Mouse (Mus musculus) intestine, postnatal 0 days (tissue): ENCODE data around the gene Homer2. TPM values are rescaled to one million over a fixed set of nuclear protein-coding genes. Genes with fewer than 3 reads are reported as not detected.

Source experiments
- ATAC-seq: fragments of 200-750 bp; cut with Nextera tagmentation; 2 replicates; pipeline ENCODE4 v1.8.0; 2017; ENCODE audit warnings: mild to moderate bottlenecking, moderate TSS enrichment, moderate library complexity
- H3K27ac ChIP-seq: fragments of 300-500 bp; sonication (generic); 2 replicates; pipeline ENCODE4 v1.5.1; 2014; ENCODE audit warnings: mild to moderate bottlenecking, low read depth, low read length, moderate library complexity
- H3K27me3 ChIP-seq: fragments of 300-500 bp; sonication (generic); replicated peaks from 2 replicates; pipeline ENCODE4 v1.6.1; 2014; ENCODE audit warnings: low read length, mixed read lengths; ENCODE audit not compliant: control insufficient read depth, insufficient read depth
- H3K36me3 ChIP-seq: fragments of 300-500 bp; sonication (generic); 2 replicates; pipeline ENCODE4 v1.6.1; 2014; ENCODE audit warnings: mild to moderate bottlenecking, moderate library complexity; ENCODE audit not compliant: control insufficient read depth, insufficient read depth
- H3K4me1 ChIP-seq: fragments of 300-500 bp; sonication (generic); replicated peaks from 2 replicates; pipeline ENCODE4 v1.6.1; 2014; ENCODE audit warnings: antibody characterized with exemption, low read length, mixed read lengths; ENCODE audit not compliant: control insufficient read depth, insufficient read depth
- H3K4me2 ChIP-seq: fragments of 300-500 bp; sonication (generic); replicated peaks from 2 replicates; pipeline ENCODE4 v1.6.1; 2014; ENCODE audit warnings: low read depth, mild to moderate bottlenecking, moderate library complexity
- H3K4me3 ChIP-seq: fragments of 300-500 bp; sonication (generic); 2 replicates; pipeline ENCODE4 v1.5.1; 2014; ENCODE audit warnings: low read depth, low read length
- H3K9ac ChIP-seq: fragments of 300-500 bp; sonication (generic); 2 replicates; pipeline ENCODE4 v1.6.1; 2014; ENCODE audit warnings: mild to moderate bottlenecking, low read depth, low read length
- H3K9me3 ChIP-seq: fragments of 300-500 bp; sonication (generic); 2 replicates; pipeline ENCODE4 v1.6.1; 2016; ENCODE audit warnings: mixed run types; ENCODE audit not compliant: control insufficient read depth
- CTCF ChIP-seq: sonication (generic); IDR thresholded peaks from 2 replicates; pipeline ENCODE4 v1.5.1; 2016; ENCODE audit warnings: low read depth, mild to moderate bottlenecking, control low read depth, antibody characterized with exemption, moderate library complexity
- WGBS: fragments of 180-500 bp; shearing (Covaris S2); extraction: QIAGEN DNeasy Blood & Tissue Kit; methylation state at CpG from one replicate; pipeline ENCODE4 v1.1.7; 2014; 5-methylcytosine and 5-hydroxymethylcytosine counted together
- polyA plus RNA-seq: library from polyadenylated mRNA; unstranded; fragments of >200 nt; fragmentation: Nextera tagmentation; extraction: Ambion mirVana; gene quantifications from 2 replicates; pipeline ENCODE4 v1.2.1, GENCODE M21; 2015

Homer2 gene
- polyA plus RNA-seq, 1 experiment from 2014 or later, result 22.2 TPM

DNA sequence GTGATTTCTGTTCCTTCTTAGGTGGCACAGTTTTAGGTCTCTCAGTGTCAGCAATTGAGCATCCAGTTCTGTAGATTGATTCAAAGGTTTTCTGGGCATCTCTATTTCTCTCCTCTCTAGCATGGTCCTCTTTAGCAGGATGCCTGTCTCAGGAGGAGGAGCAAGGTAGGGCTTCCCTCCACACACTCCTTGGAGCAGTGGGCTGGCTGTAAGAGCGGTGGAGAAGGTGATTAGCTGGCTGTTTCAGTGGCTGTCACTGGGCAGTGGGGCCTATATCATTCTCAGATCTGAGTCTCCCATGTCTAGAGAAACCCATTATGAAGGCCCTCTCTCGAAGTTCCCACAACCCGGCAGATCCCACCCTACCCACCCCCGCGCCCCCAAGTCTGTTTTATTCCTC lies 139.9 kb downstream of the Homer2 start:
- Histone ChIP-seq H3K27ac (no peak overlapping the region), H3K9ac (no peak overlapping the region), H3K4me1 (no peaks in the 10 kb centered on the region), H3K27me3 (no peaks in the 10 kb centered on the region), H3K4me2 (no peak overlapping the region), H3K9me3 (no peaks in the 10 kb centered on the region), H3K36me3 (no peaks in the 10 kb centered on the region), H3K4me3 (no peak overlapping the region)
- TF ChIP-seq CTCF, result no peak
- no peak for ATAC-seq
- whole genome bisulfite sequencing, result 86% methylated on average over 5 of the region's 5 CpGs

DNA sequence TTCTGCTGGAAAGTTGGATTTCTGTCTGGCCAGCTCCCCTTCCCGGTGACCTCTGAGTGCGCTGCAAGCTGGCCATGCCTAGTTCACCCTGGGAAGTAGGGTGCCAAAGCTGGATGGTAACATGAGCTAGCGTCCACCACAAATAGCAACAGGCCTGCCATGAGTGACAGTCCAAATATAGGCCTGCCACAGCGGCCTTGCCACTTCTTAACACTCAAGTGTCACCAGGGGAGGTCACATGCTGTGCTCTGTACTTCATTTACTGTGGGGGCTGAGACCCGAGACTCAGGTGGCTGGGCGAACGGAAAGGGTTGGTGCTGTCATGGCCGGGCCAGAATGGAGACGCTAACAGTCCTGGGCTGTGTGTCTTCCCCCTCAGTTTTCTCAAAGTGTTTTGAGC lies 140.4 kb downstream of the Homer2 start, which contains the start of gene Fsd2:
Gene Fsd2, minus strand, starts transcription at position 53 of the 400 bp plus-strand sequence.
- 82% methylated on average over 9 of the region's 9 CpGs for WGBS
- H3K4me1 ChIP-seq, result no peaks in the 10 kb centered on the region
- no peak for TF ChIP-seq CTCF
- no peak for ATAC-seq
- H3K27me3 ChIP-seq, result no peaks in the 10 kb centered on the region
- no peaks in the 10 kb centered on the region for H3K36me3 ChIP-seq
- H3K9me3 ChIP-seq, result no peaks in the 10 kb centered on the region
- no peak within 1 kb of the TSS for H3K27ac ChIP-seq
- no peak within 1 kb of the TSS for H3K9ac ChIP-seq
- H3K4me3 ChIP-seq, result no peak within 1 kb of the TSS
- H3K4me2 ChIP-seq, result no peak within 1 kb of the TSS

DNA sequence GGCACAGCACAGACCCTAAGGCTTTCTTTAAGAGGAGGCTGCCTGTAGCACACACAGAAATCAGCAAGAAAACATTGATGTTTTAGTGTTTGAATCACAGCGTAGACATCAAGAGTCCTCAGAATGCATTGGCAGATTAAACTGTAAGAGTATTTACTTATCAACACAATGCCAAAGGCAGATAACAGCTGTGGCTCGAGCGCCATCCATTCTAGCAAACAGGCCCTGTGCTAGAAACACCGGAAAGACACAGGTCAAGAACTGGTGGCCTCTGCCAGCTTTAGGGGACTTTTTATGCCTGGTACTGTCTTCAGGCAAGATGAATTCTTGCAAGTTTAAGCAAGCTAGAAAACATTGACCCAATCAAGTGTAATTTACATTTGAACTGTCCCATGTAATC lies 141.0 kb downstream of the Homer2 start:
- no peak overlapping the region for H3K4me2 ChIP-seq
- no peaks in the 10 kb centered on the region for H3K27me3 ChIP-seq
- H3K4me1 ChIP-seq, result no peaks in the 10 kb centered on the region
- WGBS, result 78% methylated on average over 4 of the region's 4 CpGs
- ATAC-seq, result no peak
- H3K9me3 ChIP-seq, result no peaks in the 10 kb centered on the region
- no peak overlapping the region for H3K4me3 ChIP-seq
- H3K9ac ChIP-seq, result no peak overlapping the region
- no peak overlapping the region for H3K27ac ChIP-seq
- no peaks in the 10 kb centered on the region for H3K36me3 ChIP-seq
- TF ChIP-seq CTCF, result no peak

DNA sequence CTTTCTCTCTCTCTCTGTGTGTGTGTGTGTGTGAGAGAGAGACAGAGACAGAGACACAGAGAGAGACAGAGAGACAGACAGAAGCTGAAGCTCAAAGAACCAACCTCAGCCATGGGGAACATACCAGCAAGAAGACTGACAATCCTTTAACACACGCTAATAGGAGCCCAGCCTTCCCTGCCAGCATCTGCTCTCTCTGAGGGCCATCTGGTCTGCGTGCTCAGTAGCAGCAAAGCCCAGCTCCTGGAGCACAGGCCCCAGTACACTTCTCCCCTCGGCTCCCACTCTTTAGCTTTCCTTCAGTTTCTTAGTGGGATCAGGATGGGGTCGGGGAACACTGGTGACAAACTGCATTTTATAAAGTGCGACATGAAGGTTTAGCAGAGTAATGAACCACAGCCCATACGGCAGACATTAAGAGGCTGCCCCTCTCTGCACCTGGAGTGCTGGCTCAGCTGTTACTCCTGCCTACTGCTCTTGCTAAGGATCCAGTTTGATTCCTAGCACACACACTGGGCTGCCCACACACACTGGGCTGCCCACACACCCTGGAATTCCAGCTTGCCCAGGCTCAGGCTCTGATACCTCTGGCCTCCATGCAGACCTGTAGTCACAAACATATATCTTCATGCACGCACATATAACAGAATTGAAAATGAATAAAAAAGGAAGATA lies 141.8 kb downstream of the Homer2 start:
- Histone ChIP-seq H3K9me3 (no peaks in the 10 kb centered on the region), H3K27me3 (no peaks in the 10 kb centered on the region), H3K27ac (no peak overlapping the region), H3K4me2 (no peak overlapping the region), H3K4me1 (no peaks in the 10 kb centered on the region), H3K9ac (no peak overlapping the region), H3K4me3 (no peak overlapping the region), H3K36me3 (no peaks in the 10 kb centered on the region)
- TF ChIP-seq CTCF, result no peak
- no peak for ATAC-seq
- WGBS, result 65% methylated on average over 7 of the region's 7 CpGs

DNA sequence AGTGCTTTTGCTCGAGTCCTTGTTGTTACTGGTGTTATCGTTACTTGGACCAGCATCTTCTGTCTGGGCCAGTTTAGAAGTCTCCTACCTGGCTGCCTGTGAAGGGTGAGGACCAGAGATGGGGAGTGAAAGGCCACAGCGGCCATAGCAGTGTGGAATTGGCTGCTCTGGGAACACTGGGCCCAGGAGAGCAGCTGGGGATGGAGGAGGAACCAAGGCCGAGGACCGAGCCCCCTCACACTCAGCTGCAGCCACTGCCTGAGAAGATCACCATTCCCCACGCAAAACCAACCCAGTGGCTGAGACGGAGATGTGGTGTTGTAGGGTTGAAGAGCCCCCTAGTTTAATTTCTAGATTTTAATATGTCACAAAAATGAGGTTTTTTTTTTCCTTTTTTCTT lies 142.6 kb downstream of the Homer2 start:
- WGBS, result 81% methylated on average over 7 of the region's 7 CpGs

DNA sequence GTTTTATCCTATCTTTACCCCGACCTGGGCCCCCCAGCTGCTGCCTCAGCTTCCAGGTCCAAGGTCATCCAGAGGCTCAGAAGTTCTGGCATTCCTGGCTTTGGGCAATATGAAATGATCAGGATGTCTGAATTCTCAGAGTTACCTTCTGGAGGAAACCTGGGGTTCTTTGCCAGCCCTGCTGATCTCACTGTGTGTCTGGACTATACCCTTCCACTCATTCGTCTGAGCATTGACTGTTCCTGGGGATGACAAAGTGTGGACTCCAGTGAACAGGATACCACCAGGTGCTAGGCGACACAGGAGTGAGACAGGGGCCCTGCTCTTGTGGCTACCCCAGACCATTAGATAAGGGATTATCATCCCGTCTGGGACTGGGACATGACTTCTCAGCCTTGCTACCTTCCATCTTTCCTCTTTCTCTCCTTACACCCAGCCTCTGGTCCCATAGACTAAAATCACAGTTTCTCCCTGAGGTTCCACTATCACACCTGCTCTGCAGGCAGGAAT lies 143.8 kb downstream of the Homer2 start:
- no peak for TF ChIP-seq CTCF
- no peak for ATAC-seq
- H3K9ac ChIP-seq, result no peak overlapping the region

More for the DNA sequence above, 142.6 kb downstream of the Homer2 start:
- Histone ChIP-seq H3K4me3 (no peak overlapping the region), H3K9me3 (no peaks in the 10 kb centered on the region), H3K27ac (no peak overlapping the region), H3K36me3 (no peaks in the 10 kb centered on the region), H3K4me2 (no peak overlapping the region), H3K9ac (no peak overlapping the region), H3K4me1 (no peaks in the 10 kb centered on the region), H3K27me3 (no peaks in the 10 kb centered on the region)
- TF ChIP-seq CTCF, result no peak
- ATAC-seq, result no peak

More for the DNA sequence above, 143.8 kb downstream of the Homer2 start:
- H3K36me3 ChIP-seq, result no peaks in the 10 kb centered on the region
- 76% methylated on average over 4 of the region's 4 CpGs for WGBS
- no peak overlapping the region for H3K4me3 ChIP-seq
- H3K27me3 ChIP-seq, result no peaks in the 10 kb centered on the region
- no peak overlapping the region for H3K4me2 ChIP-seq
- no peaks in the 10 kb centered on the region for H3K9me3 ChIP-seq
- H3K4me1 ChIP-seq, result no peaks in the 10 kb centered on the region
- H3K27ac ChIP-seq, result no peak overlapping the region
